Mouse (Mus musculus): Measurements from ENCODE around the gene Ppp4c. TPM values are rescaled to one million over a fixed set of nuclear protein-coding genes. Genes with fewer than 3 reads are reported as not detected.
A peak's percentile ranks its signal among the peaks of the same experiment; 100 is the strongest.

Gene Ppp4c
- polyA plus RNA-seq, 1 experiment from 2014 or later = 151 TPM

GRCm38 (mm10) chr7:126817595-126817994, 25.3 kb upstream of the Ppp4c start:
- H3K36me3 ChIP-seq = no peaks in the 10 kb centered on the region
- no peak overlapping the region for H3K27ac ChIP-seq (replicated peaks)
- peaks cover 17% of the 10 kb centered on the region for H3K27me3 ChIP-seq (replicated peaks)
- H3K4me2 ChIP-seq = no peak overlapping the region
- no peak overlapping the region for H3K4me3 ChIP-seq
- H3K9me3 ChIP-seq = no peaks in the 10 kb centered on the region
- 84% methylated on average over 7 of the region's 7 CpGs for WGBS
- H3K9ac ChIP-seq = no peak overlapping the region
- no peak for ATAC-seq (ENCODE audit: extremely low read depth, insufficient number of reproducible peaks, low FRiP score, low TSS enrichment)
- peaks cover 7% of the 10 kb centered on the region for H3K4me1 ChIP-seq

- no peaks in the 10 kb centered on the region for H3K9me3 ChIP-seq
- no peak overlapping the region for H3K27ac ChIP-seq (replicated peaks)
- peaks cover 10% of the 10 kb centered on the region; the same call in 1 of the 2 replicates for H3K27me3 ChIP-seq (replicated peaks)
- ATAC-seq (ENCODE audit: extremely low read depth, insufficient number of reproducible peaks, low FRiP score, low TSS enrichment) = no peak
- H3K9ac ChIP-seq = no peak overlapping the region
- no peak overlapping the region for H3K4me2 ChIP-seq
- no peaks in the 10 kb centered on the region for H3K36me3 ChIP-seq
- no peaks in the 10 kb centered on the region for H3K4me1 ChIP-seq
- no peak overlapping the region for H3K4me3 ChIP-seq
- WGBS = 84% methylated on average over 8 of the region's 8 CpGs
Observed at GRCm38 (mm10) chr7:126816494-126816893, 24.2 kb upstream of the Ppp4c start.

- Histone ChIP-seq H3K27ac (replicated peaks) (no peak overlapping the region), H3K4me2 (no peak overlapping the region), H3K9me3 (no peaks in the 10 kb centered on the region), H3K27me3 (replicated peaks) (0 out of 2 replicates have a peak, but pooled peaks cover 3% of the 10 kb centered on the region), H3K36me3 (no peaks in the 10 kb centered on the region), H3K4me1 (no peaks in the 10 kb centered on the region), H3K9ac (no peak overlapping the region), H3K4me3 (no peak overlapping the region)
- ATAC-seq (ENCODE audit: extremely low read depth, insufficient number of reproducible peaks, low FRiP score, low TSS enrichment) = no peak
- WGBS = 59% methylated on average over 8 of the region's 8 CpGs
Observed at GRCm38 (mm10) chr7:126815726-126816222, 23.5 kb upstream of the Ppp4c start.

GRCm38 (mm10) chr7:126809723-126810369, 17.6 kb upstream of the Ppp4c start:
- WGBS = 41% methylated on average over 5 of the region's 5 CpGs
- Histone ChIP-seq H3K4me3 (peak overlapping the region; percentile 74; the same call in 1 of the 2 replicates), H3K27me3 (replicated peaks) (no peaks in the 10 kb centered on the region), H3K27ac (replicated peaks) (peak overlapping the region; percentile 89), H3K4me2 (peak overlapping the region; percentile 93), H3K4me1 (peaks cover 32% of the 10 kb centered on the region), H3K36me3 (peaks cover 10% of the 10 kb centered on the region), H3K9ac (peak overlapping the region; percentile 91), H3K9me3 (no peaks in the 10 kb centered on the region)
- ATAC-seq (ENCODE audit: extremely low read depth, insufficient number of reproducible peaks, low FRiP score, low TSS enrichment) = no peak

- under 1% methylated on average over 43 of the region's 43 CpGs for WGBS
- no peaks in the 10 kb centered on the region for H3K9me3 ChIP-seq
- no peaks in the 10 kb centered on the region for H3K27me3 ChIP-seq (replicated peaks)
- peaks cover 32% of the 10 kb centered on the region for H3K4me1 ChIP-seq
- peak; percentile 74 for ATAC-seq (ENCODE audit: extremely low read depth, insufficient number of reproducible peaks, low FRiP score, low TSS enrichment)
- H3K9ac ChIP-seq = peak overlapping the region; percentile 91
- peak overlapping the region; percentile 89 for H3K27ac ChIP-seq (replicated peaks)
- H3K36me3 ChIP-seq = peaks cover 18% of the 10 kb centered on the region
- peak overlapping the region; percentile 74 for H3K4me3 ChIP-seq
- H3K4me2 ChIP-seq = peak overlapping the region; percentile 93
Observed at GRCm38 (mm10) chr7:126808703-126809455, 16.6 kb upstream of the Ppp4c start.

GRCm38 (mm10) chr7:126807405-126807804, 15.1 kb upstream of the Ppp4c start:
- Histone ChIP-seq H3K9me3 (no peaks in the 10 kb centered on the region), H3K4me2 (peak overlapping the region; percentile 93), H3K4me1 (peaks cover 32% of the 10 kb centered on the region), H3K9ac (peak overlapping the region; percentile 91), H3K27me3 (replicated peaks) (no peaks in the 10 kb centered on the region), H3K36me3 (peaks cover 24% of the 10 kb centered on the region), H3K27ac (replicated peaks) (peak overlapping the region; percentile 89; the same call in 1 of the 2 replicates), H3K4me3 (0 out of 2 replicates have a peak overlapping the region, but pooled peaks have one; percentile 74)
- WGBS = 57% methylated on average over 4 of the region's 4 CpGs
- ATAC-seq (ENCODE audit: extremely low read depth, insufficient number of reproducible peaks, low FRiP score, low TSS enrichment) = no peak

- H3K27ac ChIP-seq (replicated peaks) = peak overlapping the region; percentile 89; the same call in 1 of the 2 replicates
- H3K9ac ChIP-seq = no peak overlapping the region
Observed at GRCm38 (mm10) chr7:126806956-126807355, 14.7 kb upstream of the Ppp4c start.

GRCm38 (mm10) chr7:126803751-126804150, 11.5 kb upstream of the Ppp4c start:
- H3K4me3 ChIP-seq = no peak overlapping the region
- no peak for ATAC-seq (ENCODE audit: extremely low read depth, insufficient number of reproducible peaks, low FRiP score, low TSS enrichment)

More at GRCm38 (mm10) chr7:126806956-126807355, 14.7 kb upstream of the Ppp4c start:
- no peak for ATAC-seq (ENCODE audit: extremely low read depth, insufficient number of reproducible peaks, low FRiP score, low TSS enrichment)
- H3K27me3 ChIP-seq (replicated peaks) = no peaks in the 10 kb centered on the region
- WGBS = 61% methylated on average over 6 of the region's 6 CpGs
- peaks cover 24% of the 10 kb centered on the region for H3K36me3 ChIP-seq
- peaks cover 32% of the 10 kb centered on the region for H3K4me1 ChIP-seq
- no peak overlapping the region for H3K4me3 ChIP-seq
- H3K9me3 ChIP-seq = no peaks in the 10 kb centered on the region
- peak overlapping the region; percentile 93; the same call in 1 of the 2 replicates for H3K4me2 ChIP-seq

GRCm38 (mm10) chr7:126803181-126803580, 10.9 kb upstream of the Ppp4c start:
- WGBS = 72% methylated on average over 6 of the region's 6 CpGs
- no peak overlapping the region for H3K4me2 ChIP-seq
- no peak overlapping the region for H3K9ac ChIP-seq
- ATAC-seq (ENCODE audit: extremely low read depth, insufficient number of reproducible peaks, low FRiP score, low TSS enrichment) = no peak
- H3K36me3 ChIP-seq = peaks cover 24% of the 10 kb centered on the region
- H3K27ac ChIP-seq (replicated peaks) = 0 out of 2 replicates have a peak overlapping the region, but pooled peaks have one; percentile 39
- H3K4me3 ChIP-seq = no peak overlapping the region
- no peaks in the 10 kb centered on the region for H3K27me3 ChIP-seq (replicated peaks)
- peaks cover 34% of the 10 kb centered on the region for H3K4me1 ChIP-seq
- H3K9me3 ChIP-seq = no peaks in the 10 kb centered on the region

More at GRCm38 (mm10) chr7:126803751-126804150, 11.5 kb upstream of the Ppp4c start:
- no peaks in the 10 kb centered on the region for H3K27me3 ChIP-seq (replicated peaks)
- no peak overlapping the region for H3K27ac ChIP-seq (replicated peaks)
- H3K9ac ChIP-seq = no peak overlapping the region
- peaks cover 24% of the 10 kb centered on the region for H3K36me3 ChIP-seq
- no peaks in the 10 kb centered on the region for H3K9me3 ChIP-seq
- no peak overlapping the region for H3K4me2 ChIP-seq
- H3K4me1 ChIP-seq = peaks cover 40% of the 10 kb centered on the region

GRCm38 (mm10) chr7:126802134-126802889, 10.0 kb upstream of the Ppp4c start:
- H3K27ac ChIP-seq (replicated peaks) = peak overlapping the region; percentile 39; the same call in 1 of the 2 replicates
- peak overlapping the region; percentile 28; the same call in 1 of the 2 replicates for H3K9ac ChIP-seq
- H3K4me3 ChIP-seq = no peak overlapping the region
- no peaks in the 10 kb centered on the region for H3K9me3 ChIP-seq
- H3K36me3 ChIP-seq = peaks cover 29% of the 10 kb centered on the region
- peaks cover 32% of the 10 kb centered on the region for H3K4me1 ChIP-seq
- no peaks in the 10 kb centered on the region for H3K27me3 ChIP-seq (replicated peaks)
- ATAC-seq (ENCODE audit: extremely low read depth, insufficient number of reproducible peaks, low FRiP score, low TSS enrichment) = no peak
- 79% methylated on average over 11 of the region's 11 CpGs for WGBS
- H3K4me2 ChIP-seq = no peak overlapping the region

- Histone ChIP-seq H3K4me1 (peaks cover 38% of the 10 kb centered on the region), H3K27ac (replicated peaks) (peak overlapping the region; percentile 100), H3K4me3 (no peak overlapping the region), H3K9ac (peak overlapping the region; percentile 93; the same call in 1 of the 2 replicates), H3K27me3 (replicated peaks) (no peaks in the 10 kb centered on the region), H3K4me2 (no peak overlapping the region), H3K9me3 (no peaks in the 10 kb centered on the region), H3K36me3 (peaks cover 36% of the 10 kb centered on the region)
- WGBS = 94% methylated on average over 16 of the region's 16 CpGs
- ATAC-seq (ENCODE audit: extremely low read depth, insufficient number of reproducible peaks, low FRiP score, low TSS enrichment) = no peak
Observed at GRCm38 (mm10) chr7:126801057-126801422, 8.7 kb upstream of the Ppp4c start.

Measured in heart, embryonic 13.5 days (tissue).